Mouse (Mus musculus) cerebellum, adult 18-20 months (tissue): ENCODE results near the gene Nebl.
A peak's percentile ranks its signal among the peaks of the same experiment; 100 is the strongest.
"Not testable (repeated sequence)": the region's sequence is repeated elsewhere in the genome, so short reads cannot be mapped to it uniquely, and the experiment has no call there.

ENCODE experiments used
- DNase-seq, 2 experiments: peaks; one replicate each; pipeline ENCODE4 v3.0.0; 2021

Nebl gene

GRCm38 (mm10) chr2:17390513-17391200, 340.6 kb downstream of the Nebl start:
- DNase-seq = no peak

- no peak for DNase-seq
Measured at GRCm38 (mm10) chr2:17389886-17390285, 341.4 kb downstream of the Nebl start.

- no peak for DNase-seq
Measured at GRCm38 (mm10) chr2:17389379-17389778, 341.9 kb downstream of the Nebl start.

- DNase-seq = no peak
Measured at GRCm38 (mm10) chr2:17382227-17382626, 349.0 kb downstream of the Nebl start.

- no peak for DNase-seq
Measured at GRCm38 (mm10) chr2:17375916-17376315, 355.3 kb downstream of the Nebl start.

- DNase-seq = no peak
Measured at GRCm38 (mm10) chr2:17365671-17366070, 365.6 kb downstream of the Nebl start.

- no peak for DNase-seq
Measured at GRCm38 (mm10) chr2:17364971-17365548, 366.2 kb downstream of the Nebl start.

- no peak for DNase-seq
Measured at GRCm38 (mm10) chr2:17363337-17364216, 367.7 kb downstream of the Nebl start.

- DNase-seq = no peak
Measured at GRCm38 (mm10) chr2:17362181-17362580, 369.1 kb downstream of the Nebl start.

GRCm38 (mm10) chr2:17344643-17345042, 386.6 kb downstream of the Nebl start:
- DNase-seq = no peak

- DNase-seq = peak; percentile 82 to 85
Measured at GRCm38 (mm10) chr2:17335451-17335850, 395.8 kb downstream of the Nebl start.

- no peak for DNase-seq
Measured at GRCm38 (mm10) chr2:17326590-17326989, 404.7 kb downstream of the Nebl start.

- no peak for DNase-seq
Measured at GRCm38 (mm10) chr2:17316850-17317249, 414.4 kb downstream of the Nebl start.

GRCm38 (mm10) chr2:17301379-17301778, 429.9 kb downstream of the Nebl start:
- DNase-seq = no peak

- no peak for DNase-seq
Measured at GRCm38 (mm10) chr2:17297496-17297895, 433.8 kb downstream of the Nebl start.

- DNase-seq = not testable (repeated sequence)
Measured at GRCm38 (mm10) chr2:17295257-17295656, 436.0 kb downstream of the Nebl start.
